Mouse (Mus musculus): ENCODE results near the gene Tigar. TPM values are rescaled to one million over a fixed set of nuclear protein-coding genes. Genes with fewer than 3 reads are reported as not detected.
A peak's percentile ranks its signal among the peaks of the same experiment; 100 is the strongest.

Tigar gene
- polyA plus RNA-seq, 1 experiment from 2014 or later, result 7.3 TPM

GRCm38 (mm10) chr6:127149303-127149943, 40.1 kb upstream of the Tigar start:
- under 1% methylated on average over 30 of the region's 30 CpGs for WGBS
- H3K9me3 ChIP-seq, result no peaks in the 10 kb centered on the region
- peaks cover 43% of the 10 kb centered on the region for H3K36me3 ChIP-seq (replicated peaks)
- peak overlapping the region; percentile 92 for H3K4me3 ChIP-seq
- peak overlapping the region; percentile 95 for H3K27ac ChIP-seq
- peak; percentile 47 for DNase-seq (ENCODE audit: extremely low spot score, low spot score)
- H3K4me1 ChIP-seq, result peaks cover 89% of the 10 kb centered on the region
- peaks cover 16% of the 10 kb centered on the region for H3K27me3 ChIP-seq (ENCODE audit: poor library complexity, severe bottlenecking)

- Histone ChIP-seq H3K4me1 (peaks cover 89% of the 10 kb centered on the region), H3K27ac (peak overlapping the region; percentile 95), H3K27me3 (ENCODE audit: poor library complexity, severe bottlenecking) (peaks cover 9% of the 10 kb centered on the region), H3K9me3 (no peaks in the 10 kb centered on the region), H3K36me3 (replicated peaks) (peaks cover 50% of the 10 kb centered on the region), H3K4me3 (peak overlapping the region; percentile 92)
- 2% methylated on average over 20 of the region's 20 CpGs for WGBS
- peak; percentile 49 for DNase-seq (ENCODE audit: extremely low spot score, low spot score)
Observed at GRCm38 (mm10) chr6:127148526-127149302, 39.4 kb upstream of the Tigar start.

- WGBS, result under 1% methylated on average over 4 of the region's 4 CpGs
- no peaks in the 10 kb centered on the region for H3K9me3 ChIP-seq
- H3K27me3 ChIP-seq (ENCODE audit: poor library complexity, severe bottlenecking), result no peaks in the 10 kb centered on the region; the same call in 1 of the 2 replicates
- H3K36me3 ChIP-seq (replicated peaks), result peaks cover 60% of the 10 kb centered on the region
- peak; percentile 90 for DNase-seq (ENCODE audit: extremely low spot score, low spot score)
- H3K4me3 ChIP-seq, result peak overlapping the region; percentile 92
- H3K4me1 ChIP-seq, result peaks cover 89% of the 10 kb centered on the region
- peak overlapping the region; percentile 95 for H3K27ac ChIP-seq
Observed at GRCm38 (mm10) chr6:127147665-127148064, 38.3 kb upstream of the Tigar start.

GRCm38 (mm10) chr6:127146322-127146947, 37.1 kb upstream of the Tigar start:
- no peak for DNase-seq (ENCODE audit: extremely low spot score, low spot score)
- Histone ChIP-seq H3K27ac (no peak overlapping the region), H3K27me3 (ENCODE audit: poor library complexity, severe bottlenecking) (no peaks in the 10 kb centered on the region; the same call in 1 of the 2 replicates), H3K4me1 (peaks cover 81% of the 10 kb centered on the region), H3K36me3 (replicated peaks) (peaks cover 70% of the 10 kb centered on the region), H3K9me3 (no peaks in the 10 kb centered on the region), H3K4me3 (no peak overlapping the region)
- 87% methylated on average over 3 of the region's 3 CpGs for WGBS

- H3K27me3 ChIP-seq (ENCODE audit: poor library complexity, severe bottlenecking), result no peaks in the 10 kb centered on the region; the same call in 1 of the 2 replicates
- no peak for DNase-seq (ENCODE audit: extremely low spot score, low spot score)
- H3K36me3 ChIP-seq (replicated peaks), result peaks cover 78% of the 10 kb centered on the region
- peaks cover 73% of the 10 kb centered on the region for H3K4me1 ChIP-seq
- no peak overlapping the region for H3K4me3 ChIP-seq
- H3K27ac ChIP-seq, result no peak overlapping the region
- 86% methylated on average over 20 of the region's 20 CpGs for WGBS
- H3K9me3 ChIP-seq, result no peaks in the 10 kb centered on the region
Observed at GRCm38 (mm10) chr6:127145464-127146190, 36.3 kb upstream of the Tigar start.

- 89% methylated on average over 7 of the region's 7 CpGs for WGBS
- Histone ChIP-seq H3K36me3 (replicated peaks) (peaks cover 97% of the 10 kb centered on the region), H3K27me3 (ENCODE audit: poor library complexity, severe bottlenecking) (no peaks in the 10 kb centered on the region; the same call in 1 of the 2 replicates), H3K27ac (0 out of 2 replicates have a peak overlapping the region, but pooled peaks have one; percentile 31), H3K4me3 (no peak overlapping the region), H3K4me1 (peaks cover 64% of the 10 kb centered on the region), H3K9me3 (no peaks in the 10 kb centered on the region)
- DNase-seq (ENCODE audit: extremely low spot score, low spot score), result no peak
Observed at GRCm38 (mm10) chr6:127143576-127144288, 34.4 kb upstream of the Tigar start.

- no peaks in the 10 kb centered on the region for H3K27me3 ChIP-seq (ENCODE audit: poor library complexity, severe bottlenecking)
- 88% methylated on average over 10 of the region's 10 CpGs for WGBS
- no peak for DNase-seq (ENCODE audit: extremely low spot score, low spot score)
- H3K9me3 ChIP-seq, result no peaks in the 10 kb centered on the region
- peaks cover 58% of the 10 kb centered on the region for H3K4me1 ChIP-seq
- peaks cover 98% of the 10 kb centered on the region for H3K36me3 ChIP-seq (replicated peaks)
- H3K4me3 ChIP-seq, result no peak overlapping the region
- peak overlapping the region; percentile 31; the same call in 1 of the 2 replicates for H3K27ac ChIP-seq
Observed at GRCm38 (mm10) chr6:127143124-127143520, 33.8 kb upstream of the Tigar start.

GRCm38 (mm10) chr6:127142154-127143123, 33.1 kb upstream of the Tigar start:
- Histone ChIP-seq H3K27ac (peak overlapping the region; percentile 46; the same call in 1 of the 2 replicates), H3K27me3 (ENCODE audit: poor library complexity, severe bottlenecking) (no peaks in the 10 kb centered on the region), H3K9me3 (no peaks in the 10 kb centered on the region), H3K36me3 (replicated peaks) (peaks cover 98% of the 10 kb centered on the region), H3K4me3 (no peak overlapping the region), H3K4me1 (peaks cover 51% of the 10 kb centered on the region)
- WGBS, result 22% methylated on average over 10 of the region's 10 CpGs
- DNase-seq (ENCODE audit: extremely low spot score, low spot score), result peak; percentile 64

GRCm38 (mm10) chr6:127138962-127139361, 29.6 kb upstream of the Tigar start:
- no peak overlapping the region for H3K4me3 ChIP-seq
- H3K4me1 ChIP-seq, result peaks cover 33% of the 10 kb centered on the region
- DNase-seq (ENCODE audit: extremely low spot score, low spot score), result no peak
- WGBS, result 95% methylated on average over 11 of the region's 11 CpGs
- no peak overlapping the region for H3K27ac ChIP-seq
- H3K27me3 ChIP-seq (ENCODE audit: poor library complexity, severe bottlenecking), result no peaks in the 10 kb centered on the region
- H3K36me3 ChIP-seq (replicated peaks), result peaks cover 98% of the 10 kb centered on the region
- H3K9me3 ChIP-seq, result no peaks in the 10 kb centered on the region

- H3K4me3 ChIP-seq, result no peak overlapping the region; the same call in 1 of the 2 replicates
- H3K4me1 ChIP-seq, result peaks cover 28% of the 10 kb centered on the region
- DNase-seq (ENCODE audit: extremely low spot score, low spot score), result no peak
- H3K27ac ChIP-seq, result peak overlapping the region; percentile 70
- WGBS, result 54% methylated on average over 16 of the region's 16 CpGs
- H3K27me3 ChIP-seq (ENCODE audit: poor library complexity, severe bottlenecking), result no peaks in the 10 kb centered on the region
- no peaks in the 10 kb centered on the region for H3K9me3 ChIP-seq
- H3K36me3 ChIP-seq (replicated peaks), result peaks cover 100% of the 10 kb centered on the region
Observed at GRCm38 (mm10) chr6:127133433-127134245, 24.3 kb upstream of the Tigar start.
